Mouse (Mus musculus) spleen, adult 12 weeks (tissue): Measurements from ENCODE around the gene Sept4.
A peak's percentile ranks its signal among the peaks of the same experiment; 100 is the strongest.

ENCODE experiments used
- DNase-seq: peaks from one replicate; pipeline ENCODE4 v3.0.0; 2022; ENCODE audit warnings: low spot score

The Sept4 gene

GRCm38 (mm10) chr11:87599395-87600089 is 30.8 kb downstream of the Sept4 start:
- no peak for DNase-seq

- DNase-seq = no peak
Observed at GRCm38 (mm10) chr11:87600322-87600853, 31.7 kb downstream of the Sept4 start.

- no peak for DNase-seq
Observed at GRCm38 (mm10) chr11:87602234-87602633, 33.5 kb downstream of the Sept4 start.

GRCm38 (mm10) chr11:87603571-87603970 is 34.9 kb downstream of the Sept4 start:
- no peak for DNase-seq

GRCm38 (mm10) chr11:87609264-87609663 is 40.6 kb downstream of the Sept4 start:
- DNase-seq = no peak

GRCm38 (mm10) chr11:87611547-87611946 is 42.8 kb downstream of the Sept4 start:
- no peak for DNase-seq

GRCm38 (mm10) chr11:87613972-87614371 is 45.3 kb downstream of the Sept4 start:
- no peak for DNase-seq

- DNase-seq = no peak
Observed at GRCm38 (mm10) chr11:87615551-87615950, 46.8 kb downstream of the Sept4 start.

GRCm38 (mm10) chr11:87615952-87616351 is 47.2 kb downstream of the Sept4 start:
- DNase-seq = no peak

- DNase-seq = no peak
Observed at GRCm38 (mm10) chr11:87616790-87617474, 48.2 kb downstream of the Sept4 start, which contains the start of gene Hsf5. Gene Hsf5, plus strand, starts transcription at chr11:87617164.

- DNase-seq = no peak
Observed at GRCm38 (mm10) chr11:87617606-87618005, 48.9 kb downstream of the Sept4 start.

GRCm38 (mm10) chr11:87623160-87623559 is 54.5 kb downstream of the Sept4 start:
- DNase-seq = no peak

- DNase-seq = peak; percentile 15
Observed at GRCm38 (mm10) chr11:87629859-87630258, 61.2 kb downstream of the Sept4 start.

GRCm38 (mm10) chr11:87638793-87639192 is 70.1 kb downstream of the Sept4 start:
- DNase-seq = no peak

GRCm38 (mm10) chr11:87639206-87639605 is 70.5 kb downstream of the Sept4 start:
- peak; percentile 37 for DNase-seq
